Mouse (Mus musculus) cerebellum, adult 9-11 months (tissue): ENCODE results near the gene St3gal2.
"Not testable (repeated sequence)": the region's sequence is repeated elsewhere in the genome, so short reads cannot be mapped to it uniquely, and the experiment has no call there.

Experiments used
- DNase-seq: peaks from one replicate; pipeline ENCODE4 v3.0.0; 2022

Gene St3gal2

DNA sequence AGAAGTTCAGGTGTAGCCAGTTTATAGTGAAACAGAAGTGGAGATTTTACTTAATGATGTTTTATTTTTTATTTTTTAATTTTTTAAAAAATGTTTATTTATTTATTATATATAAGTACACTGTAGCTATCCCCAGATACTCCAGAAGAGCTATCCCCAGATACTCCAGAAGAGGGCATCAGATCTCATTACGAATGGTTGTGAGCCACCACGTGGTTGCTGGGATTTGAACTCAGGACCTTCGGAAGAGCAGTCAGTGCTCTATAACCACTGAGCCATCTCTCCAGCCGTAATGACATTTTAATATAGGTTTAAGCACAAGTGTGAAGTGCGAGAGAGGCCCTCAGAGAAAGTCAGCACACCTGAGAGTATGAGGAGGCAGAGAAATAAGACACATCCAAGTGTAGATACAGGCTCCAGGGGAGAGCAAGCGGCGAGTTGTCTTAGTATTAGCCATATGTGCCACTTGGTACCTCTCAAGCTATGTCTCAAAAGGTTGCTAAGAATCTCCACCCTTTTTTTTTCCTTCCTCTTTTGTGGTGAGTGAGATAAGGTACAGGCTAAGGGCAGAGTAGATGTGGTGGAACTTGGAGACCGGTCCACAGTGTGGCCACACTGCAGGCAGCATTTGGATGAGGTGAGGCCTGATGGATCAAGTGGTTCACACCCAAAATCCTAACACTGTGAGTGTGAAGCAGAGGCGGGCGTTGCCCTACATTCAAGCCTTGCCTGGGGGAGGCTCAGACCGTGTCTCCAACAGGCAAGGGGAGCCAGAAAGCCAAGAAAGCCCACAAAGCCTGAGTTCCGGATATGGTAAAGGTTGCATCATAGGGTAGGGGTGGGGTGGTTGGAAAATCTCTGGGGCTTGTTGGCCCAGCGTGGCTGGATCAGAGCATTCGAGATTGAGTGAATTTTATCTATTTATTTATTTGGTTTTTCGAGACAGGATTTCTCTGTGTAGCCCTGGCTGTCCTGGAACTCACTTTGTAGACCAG, 7.8 kb upstream of the St3gal2 start:
- no peak for DNase-seq

DNA sequence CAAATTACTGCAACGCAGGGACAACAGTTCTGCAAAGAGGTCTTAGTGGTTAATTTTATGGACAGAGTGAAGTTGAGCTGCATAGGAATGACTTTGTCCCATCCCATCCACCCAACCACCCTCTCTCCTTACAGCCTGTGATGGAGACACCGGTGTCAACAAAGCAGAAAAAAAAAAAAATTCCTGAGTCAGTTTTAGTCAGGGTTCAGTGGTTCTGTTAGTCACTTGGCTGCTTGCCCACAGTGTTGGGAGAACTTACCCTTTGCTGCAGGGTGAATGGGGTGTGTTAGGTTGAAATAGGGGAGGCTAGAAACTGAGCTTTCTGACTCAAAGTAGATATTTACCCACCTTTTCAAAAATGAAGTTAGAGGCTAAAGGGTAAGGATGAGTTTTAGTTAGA, 2.3 kb upstream of the St3gal2 start:
- DNase-seq: peak; percentile 63

DNA sequence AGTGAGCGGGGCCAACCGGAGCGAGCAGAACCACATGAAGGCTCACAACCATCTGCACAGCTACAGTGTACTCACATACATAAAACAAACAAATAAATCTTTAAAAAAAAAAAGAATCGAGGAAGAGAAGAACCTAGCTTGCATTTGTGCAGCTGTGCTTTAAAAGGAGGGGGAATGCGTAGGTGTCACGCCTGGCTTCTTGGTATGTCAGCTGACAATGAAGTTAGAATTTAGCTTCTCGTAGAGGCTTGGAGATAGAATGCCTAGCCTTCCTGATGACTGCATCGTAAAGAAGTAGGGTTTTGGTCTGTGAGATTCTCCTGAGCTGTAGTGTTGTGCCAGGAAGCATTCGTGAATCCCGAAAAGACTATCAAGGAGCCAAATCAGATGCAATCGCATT, 1.7 kb upstream of the St3gal2 start:
- DNase-seq: no peak

DNA sequence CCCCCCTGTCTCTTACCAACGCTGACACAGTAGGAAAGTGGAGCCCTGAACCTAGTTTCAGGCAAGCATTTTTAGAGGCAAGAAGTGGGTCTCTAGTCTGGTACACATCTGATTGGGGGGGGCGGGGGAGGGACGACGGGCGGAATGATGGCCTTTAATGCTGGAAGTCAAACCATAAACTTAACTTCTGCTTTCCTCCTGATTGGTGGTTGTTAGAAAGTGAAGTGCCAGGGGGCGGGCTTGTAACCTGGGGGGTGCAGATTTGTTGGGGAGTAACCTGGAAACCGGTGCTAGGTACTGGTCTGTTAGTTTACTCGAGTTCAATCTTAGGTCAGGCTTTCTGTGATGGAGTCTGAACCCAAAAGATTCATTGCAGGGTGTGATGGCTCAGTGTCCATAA, 1.3 kb upstream of the St3gal2 start:
- peak; percentile 67 for DNase-seq

GRCm38 (mm10) chr8:110920032-110920772, 480 bp downstream of the St3gal2 start:
- peak; percentile 82 for DNase-seq

DNA sequence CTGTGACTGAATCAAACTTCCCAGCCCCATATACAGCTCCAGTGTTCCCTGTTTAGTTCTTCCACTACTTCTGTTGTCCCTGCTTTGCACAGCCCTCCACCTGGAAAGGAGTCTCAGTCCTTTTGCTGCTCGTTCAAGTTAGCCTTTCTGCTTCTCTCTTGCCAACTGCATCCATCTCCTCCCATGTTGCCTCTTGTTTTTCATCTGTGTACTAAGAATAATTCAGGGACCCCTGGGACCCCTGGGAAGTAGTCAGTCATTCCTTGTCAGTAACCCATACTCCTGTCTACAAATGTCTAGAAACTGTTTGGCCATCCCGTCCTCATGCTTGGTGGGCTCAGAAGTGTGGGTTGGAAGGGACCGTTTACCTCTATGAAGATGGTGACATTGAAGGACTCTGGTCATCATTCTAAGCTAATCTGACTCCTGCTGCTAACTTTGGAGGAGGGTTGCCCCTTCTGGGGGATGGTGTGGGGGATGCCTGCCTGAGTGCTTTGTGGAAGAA, 1.1 kb downstream of the St3gal2 start:
- peak; percentile 60 for DNase-seq

DNA sequence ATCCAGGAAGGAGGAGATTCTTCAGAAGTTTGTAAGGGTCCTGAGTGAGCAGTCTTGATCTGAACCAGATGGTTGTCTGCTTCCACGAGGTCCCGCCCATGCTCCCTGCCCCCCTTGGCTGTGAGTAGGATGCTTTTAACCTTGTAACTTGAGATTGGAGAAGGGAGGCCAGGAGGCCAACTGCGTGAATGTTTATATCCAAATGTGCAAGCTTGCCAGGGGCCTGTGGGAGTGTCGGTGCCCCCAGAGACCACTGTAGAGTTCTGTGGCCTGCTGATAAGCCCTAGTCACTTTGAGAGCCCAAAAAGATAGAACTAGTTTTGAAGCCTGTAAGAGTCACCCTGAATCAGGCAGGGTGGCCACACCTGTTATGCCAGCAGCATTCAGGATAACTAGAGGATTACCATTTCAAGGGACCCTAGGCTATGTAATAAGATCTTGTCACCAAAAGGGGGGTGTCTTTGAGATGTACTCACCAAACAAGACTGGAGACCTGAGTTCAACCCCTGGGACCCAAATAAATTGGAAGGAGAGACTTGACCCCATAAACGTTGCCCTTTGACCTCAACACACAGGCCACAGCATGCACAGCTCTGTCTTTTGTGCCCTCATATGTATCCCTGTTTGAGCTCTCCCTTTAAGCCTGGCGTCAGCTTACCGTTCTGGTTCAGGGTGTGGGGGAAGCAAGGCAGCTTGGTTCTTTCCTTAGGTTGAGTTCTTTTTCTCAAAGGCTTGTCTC, 1.9 kb downstream of the St3gal2 start:
- DNase-seq: peak; percentile 60

- no peak for DNase-seq
These were observed 6.0 kb downstream of the St3gal2 start for GRCm38 (mm10) chr8:110925691-110926140.

DNA sequence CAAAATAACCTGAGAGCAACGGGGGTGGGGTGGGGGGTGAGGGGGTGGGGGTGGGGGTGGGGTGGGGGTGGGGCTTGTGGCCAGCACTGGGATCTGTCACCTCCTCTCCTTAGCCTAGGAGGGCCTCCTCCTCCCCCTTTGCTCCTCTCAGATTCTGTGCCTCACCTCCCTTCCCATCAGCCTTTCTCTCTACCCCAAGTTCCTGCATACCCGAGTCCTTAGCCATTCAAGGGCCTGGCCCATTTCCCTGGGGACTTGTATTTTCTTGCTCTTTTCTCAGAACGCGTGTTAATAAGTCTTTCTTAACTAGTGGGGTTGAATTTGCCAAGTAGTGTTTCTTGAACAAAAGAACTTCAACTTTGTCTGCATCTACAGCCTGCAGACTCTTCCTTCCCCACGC, 7.0 kb downstream of the St3gal2 start:
- no peak for DNase-seq

DNA sequence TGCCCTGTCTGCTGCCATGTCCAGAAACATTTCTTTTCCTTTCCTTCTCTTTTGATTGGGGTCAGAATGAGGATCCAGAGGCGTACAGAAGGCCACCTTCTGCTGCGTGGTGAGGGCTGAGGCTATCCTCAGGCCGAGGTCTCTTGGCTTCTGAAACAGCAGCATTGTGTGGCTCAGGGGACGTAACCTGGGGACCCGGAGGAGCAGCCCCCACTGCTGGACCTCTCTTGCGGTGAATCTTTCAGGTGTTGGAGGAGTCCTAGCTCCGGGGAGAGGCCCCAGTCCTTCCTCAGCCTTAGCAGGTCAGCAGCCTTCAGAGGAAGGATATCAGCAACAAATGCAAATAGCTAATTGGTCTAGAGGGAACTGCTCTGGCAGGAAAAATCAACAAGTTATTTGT, 8.7 kb downstream of the St3gal2 start:
- DNase-seq: no peak

DNA sequence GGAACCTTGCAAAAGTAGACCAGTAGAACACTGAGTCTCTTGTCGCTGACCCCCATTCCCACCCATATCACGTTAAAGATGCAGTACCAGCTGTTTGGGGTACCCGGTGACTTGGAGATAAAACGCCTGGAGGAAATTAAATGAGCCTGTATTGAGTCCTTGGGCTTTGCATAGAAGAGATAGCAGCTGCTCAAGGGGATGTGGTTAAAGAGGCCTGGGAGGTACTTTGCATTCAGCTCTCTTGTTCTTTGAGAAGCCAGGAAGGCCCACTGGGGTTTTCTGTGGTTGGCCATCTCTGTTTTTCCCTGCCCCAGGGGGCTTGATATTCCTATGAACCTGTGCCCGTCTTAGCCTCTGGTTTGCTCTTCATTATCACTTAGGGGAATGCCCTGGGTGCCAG, 9.3 kb downstream of the St3gal2 start:
- no peak for DNase-seq

DNA sequence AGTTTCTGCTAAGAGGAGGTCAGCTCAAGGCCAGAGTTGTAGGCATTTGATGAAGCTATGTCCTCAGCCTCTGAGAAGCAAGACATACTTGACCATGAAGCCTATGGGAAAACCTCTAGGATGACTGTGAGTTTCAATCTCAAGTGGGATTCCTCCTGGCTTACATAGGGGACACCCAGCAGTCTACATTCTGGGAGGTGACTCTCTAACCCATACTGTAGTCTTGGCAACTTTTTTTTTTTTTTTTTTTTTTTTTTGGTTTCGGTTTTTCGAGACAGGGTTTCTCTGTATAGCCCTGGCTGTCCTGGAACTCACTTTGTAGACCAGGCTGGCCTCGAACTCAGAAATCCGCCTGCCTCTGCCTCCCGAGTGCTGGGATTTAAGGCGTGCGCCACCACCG, 9.9 kb downstream of the St3gal2 start:
- DNase-seq: not testable (repeated sequence)

GRCm38 (mm10) chr8:110931176-110931939, 11.6 kb downstream of the St3gal2 start:
- DNase-seq: peak; percentile 88

- DNase-seq: no peak
These were observed 12.7 kb downstream of the St3gal2 start for GRCm38 (mm10) chr8:110932444-110932843.

- DNase-seq: no peak
These were observed 13.6 kb downstream of the St3gal2 start for GRCm38 (mm10) chr8:110933272-110933671.

DNA sequence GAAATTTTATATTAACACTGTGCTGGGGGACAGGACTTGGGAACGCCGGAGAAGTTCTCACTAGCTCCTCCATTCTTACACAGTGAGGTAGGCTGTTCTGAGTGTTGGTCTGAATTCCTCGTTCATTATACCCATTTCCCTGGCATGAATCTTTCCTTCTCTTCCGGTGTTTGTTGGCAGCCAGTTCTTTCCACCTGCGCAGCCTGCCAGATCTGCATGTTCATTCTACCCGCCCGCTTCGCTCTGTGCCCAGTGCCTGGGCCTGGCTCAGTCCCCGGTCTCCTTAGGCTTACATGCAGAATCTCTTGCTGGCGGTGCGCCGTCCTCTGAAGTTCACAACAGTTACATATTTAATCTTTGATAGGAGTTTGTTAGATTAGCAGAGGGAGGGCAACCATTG, 16.5 kb downstream of the St3gal2 start:
- peak; percentile 80 for DNase-seq

- peak; percentile 88 for DNase-seq
These were observed 19.3 kb downstream of the St3gal2 start for GRCm38 (mm10) chr8:110938882-110939589.

GRCm38 (mm10) chr8:110940682-110941452, 21.1 kb downstream of the St3gal2 start:
- peak; percentile 92 for DNase-seq

- peak; percentile 88 for DNase-seq
These were observed 21.8 kb downstream of the St3gal2 start for GRCm38 (mm10) chr8:110941453-110941948.

- DNase-seq: no peak
These were observed 24.7 kb downstream of the St3gal2 start for GRCm38 (mm10) chr8:110944276-110944876.
